In genomic region chr11:11223162-11223561, GRCm38 (mm10) we compare ENCODE assay signal across 8 mouse cellular contexts.
A peak's percentile ranks its signal among the peaks of the same experiment; 100 is the strongest.
DNase-seq lines count a peak whose midpoint lies in the region; ATAC-seq and TF ChIP-seq lines count a peak whose summit lies in the region.

No protein-coding gene starts in this region.

- peak; percentile 70 for TF ChIP-seq CTCF in kidney, postnatal 0 days (IDR thresholded peaks at IDR 0.05; ENCODE audit: low read depth)

- H3K9ac ChIP-seq in kidney, postnatal 0 days (ENCODE audit: low read depth, low read length) = no peak overlapping the region
- no peak overlapping the region for H3K9ac ChIP-seq in kidney, embryonic 16.5 days (replicated peaks; ENCODE audit: low read length)
- no peak overlapping the region for H3K9ac ChIP-seq in neural tube, embryonic 14.5 days (replicated peaks; ENCODE audit: low read depth, low read length)
- no peak overlapping the region for H3K9ac ChIP-seq in neural tube, embryonic 15.5 days (replicated peaks)

- 15% methylated on average over 1 of the region's 1 CpGs for WGBS in kidney, postnatal 0 days
- WGBS in kidney, embryonic 16.5 days = 12% methylated on average over 1 of the region's 1 CpGs
- WGBS in neural tube, embryonic 14.5 days = 36% methylated on average over 1 of the region's 1 CpGs
- WGBS in neural tube, embryonic 15.5 days = 29% methylated on average over 1 of the region's 1 CpGs

- no peaks in the 10 kb centered on the region for H3K27me3 ChIP-seq in kidney, postnatal 0 days (ENCODE audit: insufficient read depth, low read length)
- no peaks in the 10 kb centered on the region for H3K27me3 ChIP-seq in kidney, embryonic 16.5 days (ENCODE audit: insufficient read depth, low read length)
- no peaks in the 10 kb centered on the region for H3K27me3 ChIP-seq in neural tube, embryonic 14.5 days (ENCODE audit: control insufficient read depth, insufficient read depth, low read length)
- H3K27me3 ChIP-seq in neural tube, embryonic 15.5 days (replicated peaks) = no peaks in the 10 kb centered on the region

- DNase-seq in adrenal gland, postnatal 10 days = peak; percentile 3
- no peak for DNase-seq in adrenal gland, adult 18-20 months (ENCODE audit: low spot score in 2 of 2)
- peak; percentile 59 for DNase-seq in kidney, postnatal 0 days (ENCODE audit: low spot score)
- DNase-seq in urinary bladder, postnatal 10 days (ENCODE audit: low spot score) = no peak
- DNase-seq in spleen, postnatal 4 days (ENCODE audit: low spot score in 2 of 2) = no peak

- H3K36me3 ChIP-seq in kidney, postnatal 0 days (ENCODE audit: insufficient read depth, low read length) = no peaks in the 10 kb centered on the region
- H3K36me3 ChIP-seq in kidney, embryonic 16.5 days (ENCODE audit: insufficient read depth, low read length) = no peaks in the 10 kb centered on the region
- no peaks in the 10 kb centered on the region for H3K36me3 ChIP-seq in neural tube, embryonic 14.5 days (ENCODE audit: control insufficient read depth, insufficient read depth, low read length)
- H3K36me3 ChIP-seq in neural tube, embryonic 15.5 days = no peaks in the 10 kb centered on the region

- H3K4me1 ChIP-seq in kidney, postnatal 0 days (replicated peaks; ENCODE audit: insufficient read depth, low read length) = no peaks in the 10 kb centered on the region
- H3K4me1 ChIP-seq in kidney, embryonic 16.5 days (ENCODE audit: insufficient read depth, low read length) = no peaks in the 10 kb centered on the region
- no peaks in the 10 kb centered on the region for H3K4me1 ChIP-seq in neural tube, embryonic 14.5 days (ENCODE audit: control insufficient read depth, insufficient read depth, low read length)
- no peaks in the 10 kb centered on the region for H3K4me1 ChIP-seq in neural tube, embryonic 15.5 days

- no peak overlapping the region for H3K27ac ChIP-seq in kidney, postnatal 0 days
- no peak overlapping the region for H3K27ac ChIP-seq in kidney, embryonic 16.5 days (ENCODE audit: low read length)
- H3K27ac ChIP-seq in neural tube, embryonic 14.5 days (ENCODE audit: low read depth, low read length) = no peak overlapping the region
- no peak overlapping the region for H3K27ac ChIP-seq in neural tube, embryonic 15.5 days (replicated peaks)

- H3K4me2 ChIP-seq in kidney, postnatal 0 days (ENCODE audit: low read length) = no peak overlapping the region
- no peak overlapping the region for H3K4me2 ChIP-seq in kidney, embryonic 16.5 days (replicated peaks; ENCODE audit: low read depth, low read length)
- no peak overlapping the region for H3K4me2 ChIP-seq in neural tube, embryonic 14.5 days (ENCODE audit: low read depth, low read length)
- H3K4me2 ChIP-seq in neural tube, embryonic 15.5 days = no peak overlapping the region

- no peak overlapping the region for H3K4me3 ChIP-seq in kidney, postnatal 0 days (replicated peaks; ENCODE audit: low read depth, low read length)
- no peak overlapping the region for H3K4me3 ChIP-seq in kidney, embryonic 16.5 days (ENCODE audit: low read length)
- no peak overlapping the region for H3K4me3 ChIP-seq in neural tube, embryonic 14.5 days (ENCODE audit: low read depth, low read length)
- H3K4me3 ChIP-seq in neural tube, embryonic 15.5 days (replicated peaks) = no peak overlapping the region

- no peak for ATAC-seq in kidney, postnatal 0 days (replicated peaks; ENCODE audit: low FRiP score, low read depth)
- ATAC-seq in kidney, embryonic 16.5 days (ENCODE audit: low FRiP score, low TSS enrichment) = no peak
- peak; percentile 61; the same call in 1 of the 2 replicates for ATAC-seq in neural tube, embryonic 14.5 days (ENCODE audit: low read depth)
- ATAC-seq in neural tube, embryonic 15.5 days (ENCODE audit: low FRiP score) = no peak; the same call in 1 of the 2 replicates

- H3K9me3 ChIP-seq in kidney, postnatal 0 days (replicated peaks; ENCODE audit: low read length) = no peaks in the 10 kb centered on the region
- no peaks in the 10 kb centered on the region for H3K9me3 ChIP-seq in kidney, embryonic 16.5 days (ENCODE audit: low read length)
- H3K9me3 ChIP-seq in neural tube, embryonic 14.5 days (ENCODE audit: control insufficient read depth, low read length) = no peaks in the 10 kb centered on the region
- H3K9me3 ChIP-seq in neural tube, embryonic 15.5 days (replicated peaks) = no peaks in the 10 kb centered on the region

Comparison
In these comparisons a context has a peak if more than half of its experiments do, and no peak if none do; other contexts are left out.
1. DNase-seq: peak in adrenal gland, postnatal 10 days (single experiment) and kidney, postnatal 0 days (single experiment); none in adrenal gland, adult 18-20 months (0 of 2), urinary bladder, postnatal 10 days (single experiment) and spleen, postnatal 4 days (0 of 2).